Mouse (Mus musculus): Measurements from ENCODE around the gene S1pr4. TPM values are rescaled to one million over a fixed set of nuclear protein-coding genes. Genes with fewer than 3 reads are reported as not detected.

The S1pr4 gene
- polyA plus RNA-seq, 1 experiment from 2014 or later, result 0.58 TPM

- no peak within 1 kb of the TSS for H3K4me2 ChIP-seq (ENCODE audit: low read depth)
- H3K36me3 ChIP-seq (ENCODE audit: control insufficient read depth, insufficient read depth, low read length), result no peaks in the 10 kb centered on the region
- H3K27me3 ChIP-seq (ENCODE audit: control insufficient read depth, insufficient read depth, low read length), result peaks cover 5% of the 10 kb centered on the region; the same call in 1 of the 2 replicates
- no peak for DNase-seq (ENCODE audit: low spot score)
- H3K9ac ChIP-seq (ENCODE audit: low read length), result no peak within 1 kb of the TSS
- no peak within 1 kb of the TSS for H3K27ac ChIP-seq (ENCODE audit: low read depth, low read length)
- no peaks in the 10 kb centered on the region for H3K9me3 ChIP-seq (ENCODE audit: control insufficient read depth, low read length)
- ATAC-seq (ENCODE audit: insufficient read depth, low FRiP score, low TSS enrichment), result no peak
- WGBS, result 24% methylated on average over 9 of the region's 9 CpGs
- H3K4me1 ChIP-seq (ENCODE audit: control insufficient read depth, insufficient read depth, low read length), result no peaks in the 10 kb centered on the region
- no peak within 1 kb of the TSS for H3K4me3 ChIP-seq (ENCODE audit: low read depth, low read length)
Measured at GRCm38 (mm10) chr10:81524051-81524605, 24.2 kb upstream of the S1pr4 start, which contains the start of gene Gna15. TSS of gene Gna15 (minus strand) at chr10:81524225.

GRCm38 (mm10) chr10:81523570-81523969 lies 23.6 kb upstream of the S1pr4 start:
- WGBS, result 18% methylated on average over 19 of the region's 19 CpGs
- no peaks in the 10 kb centered on the region for H3K4me1 ChIP-seq (ENCODE audit: control insufficient read depth, insufficient read depth, low read length)
- H3K36me3 ChIP-seq (ENCODE audit: control insufficient read depth, insufficient read depth, low read length), result no peaks in the 10 kb centered on the region
- H3K9ac ChIP-seq (ENCODE audit: low read length), result no peak overlapping the region
- H3K4me2 ChIP-seq (ENCODE audit: low read depth), result no peak overlapping the region
- ATAC-seq (ENCODE audit: insufficient read depth, low FRiP score, low TSS enrichment) (no peak), DNase-seq (ENCODE audit: low spot score) (no peak)
- H3K27ac ChIP-seq (ENCODE audit: low read depth, low read length), result no peak overlapping the region
- no peaks in the 10 kb centered on the region for H3K9me3 ChIP-seq (ENCODE audit: control insufficient read depth, low read length)
- peaks cover 5% of the 10 kb centered on the region; the same call in 1 of the 2 replicates for H3K27me3 ChIP-seq (ENCODE audit: control insufficient read depth, insufficient read depth, low read length)
- no peak overlapping the region for H3K4me3 ChIP-seq (ENCODE audit: low read depth, low read length)

GRCm38 (mm10) chr10:81523142-81523541 lies 23.2 kb upstream of the S1pr4 start:
- H3K27ac ChIP-seq (ENCODE audit: low read depth, low read length), result no peak overlapping the region
- ATAC-seq (ENCODE audit: insufficient read depth, low FRiP score, low TSS enrichment) (no peak), DNase-seq (ENCODE audit: low spot score) (no peak)
- no peak overlapping the region for H3K4me2 ChIP-seq (ENCODE audit: low read depth)
- peaks cover 5% of the 10 kb centered on the region; the same call in 1 of the 2 replicates for H3K27me3 ChIP-seq (ENCODE audit: control insufficient read depth, insufficient read depth, low read length)
- no peak overlapping the region for H3K4me3 ChIP-seq (ENCODE audit: low read depth, low read length)
- no peaks in the 10 kb centered on the region for H3K4me1 ChIP-seq (ENCODE audit: control insufficient read depth, insufficient read depth, low read length)
- no peak overlapping the region for H3K9ac ChIP-seq (ENCODE audit: low read length)
- no peaks in the 10 kb centered on the region for H3K36me3 ChIP-seq (ENCODE audit: control insufficient read depth, insufficient read depth, low read length)
- WGBS, result 88% methylated on average over 6 of the region's 6 CpGs
- H3K9me3 ChIP-seq (ENCODE audit: control insufficient read depth, low read length), result no peaks in the 10 kb centered on the region

- no peak overlapping the region for H3K4me3 ChIP-seq (ENCODE audit: low read depth, low read length)
- no peak overlapping the region for H3K9ac ChIP-seq (ENCODE audit: low read length)
- WGBS, result 64% methylated on average over 3 of the region's 3 CpGs
- no peaks in the 10 kb centered on the region for H3K4me1 ChIP-seq (ENCODE audit: control insufficient read depth, insufficient read depth, low read length)
- H3K27me3 ChIP-seq (ENCODE audit: control insufficient read depth, insufficient read depth, low read length), result peaks cover 5% of the 10 kb centered on the region; the same call in 1 of the 2 replicates
- DNase-seq (ENCODE audit: low spot score), result no peak
- H3K27ac ChIP-seq (ENCODE audit: low read depth, low read length), result no peak overlapping the region
- no peaks in the 10 kb centered on the region for H3K9me3 ChIP-seq (ENCODE audit: control insufficient read depth, low read length)
- H3K4me2 ChIP-seq (ENCODE audit: low read depth), result no peak overlapping the region
- ATAC-seq (ENCODE audit: insufficient read depth, low FRiP score, low TSS enrichment), result no peak
- no peaks in the 10 kb centered on the region for H3K36me3 ChIP-seq (ENCODE audit: control insufficient read depth, insufficient read depth, low read length)
Measured at GRCm38 (mm10) chr10:81519978-81520365, 20.0 kb upstream of the S1pr4 start.

- Histone ChIP-seq H3K9ac (ENCODE audit: low read length) (no peak overlapping the region), H3K36me3 (ENCODE audit: control insufficient read depth, insufficient read depth, low read length) (no peaks in the 10 kb centered on the region), H3K27me3 (ENCODE audit: control insufficient read depth, insufficient read depth, low read length) (peaks cover 5% of the 10 kb centered on the region; the same call in 1 of the 2 replicates), H3K4me1 (ENCODE audit: control insufficient read depth, insufficient read depth, low read length) (no peaks in the 10 kb centered on the region), H3K4me3 (ENCODE audit: low read depth, low read length) (no peak overlapping the region), H3K27ac (ENCODE audit: low read depth, low read length) (no peak overlapping the region), H3K4me2 (ENCODE audit: low read depth) (no peak overlapping the region), H3K9me3 (ENCODE audit: control insufficient read depth, low read length) (no peaks in the 10 kb centered on the region)
- WGBS, result 84% methylated on average over 6 of the region's 6 CpGs
- no peak for ATAC-seq (ENCODE audit: insufficient read depth, low FRiP score, low TSS enrichment)
- no peak for DNase-seq (ENCODE audit: low spot score)
Measured at GRCm38 (mm10) chr10:81519227-81519977, 19.5 kb upstream of the S1pr4 start.

- Histone ChIP-seq H3K36me3 (ENCODE audit: control insufficient read depth, insufficient read depth, low read length) (no peaks in the 10 kb centered on the region), H3K27me3 (ENCODE audit: control insufficient read depth, insufficient read depth, low read length) (0 out of 2 replicates have a peak, but pooled peaks cover 2% of the 10 kb centered on the region), H3K27ac (ENCODE audit: low read depth, low read length) (no peak overlapping the region), H3K9ac (ENCODE audit: low read length) (no peak overlapping the region), H3K4me1 (ENCODE audit: control insufficient read depth, insufficient read depth, low read length) (no peaks in the 10 kb centered on the region), H3K9me3 (ENCODE audit: control insufficient read depth, low read length) (no peaks in the 10 kb centered on the region), H3K4me3 (ENCODE audit: low read depth, low read length) (no peak overlapping the region), H3K4me2 (ENCODE audit: low read depth) (no peak overlapping the region)
- ATAC-seq (ENCODE audit: insufficient read depth, low FRiP score, low TSS enrichment), result no peak
- 14% methylated on average over 4 of the region's 4 CpGs for whole genome bisulfite sequencing
- peak; percentile 71 for DNase-seq (ENCODE audit: low spot score)
Measured at GRCm38 (mm10) chr10:81518546-81518945, 18.6 kb upstream of the S1pr4 start.

GRCm38 (mm10) chr10:81517227-81517626 lies 17.3 kb upstream of the S1pr4 start:
- WGBS, result 84% methylated on average over 8 of the region's 8 CpGs
- Histone ChIP-seq H3K27ac (ENCODE audit: low read depth, low read length) (no peak overlapping the region), H3K4me1 (ENCODE audit: control insufficient read depth, insufficient read depth, low read length) (no peaks in the 10 kb centered on the region), H3K9ac (ENCODE audit: low read length) (no peak overlapping the region), H3K4me2 (ENCODE audit: low read depth) (no peak overlapping the region), H3K36me3 (ENCODE audit: control insufficient read depth, insufficient read depth, low read length) (no peaks in the 10 kb centered on the region), H3K4me3 (ENCODE audit: low read depth, low read length) (no peak overlapping the region), H3K27me3 (ENCODE audit: control insufficient read depth, insufficient read depth, low read length) (peaks cover 8% of the 10 kb centered on the region; the same call in 1 of the 2 replicates), H3K9me3 (ENCODE audit: control insufficient read depth, low read length) (no peaks in the 10 kb centered on the region)
- ATAC-seq (ENCODE audit: insufficient read depth, low FRiP score, low TSS enrichment) (no peak), DNase-seq (ENCODE audit: low spot score) (no peak)

GRCm38 (mm10) chr10:81513798-81514197 lies 13.9 kb upstream of the S1pr4 start:
- Histone ChIP-seq H3K36me3 (ENCODE audit: control insufficient read depth, insufficient read depth, low read length) (no peaks in the 10 kb centered on the region), H3K4me1 (ENCODE audit: control insufficient read depth, insufficient read depth, low read length) (no peaks in the 10 kb centered on the region)

More at GRCm38 (mm10) chr10:81513798-81514197, 13.9 kb upstream of the S1pr4 start:
- DNase-seq (ENCODE audit: low spot score) (no peak), ATAC-seq (ENCODE audit: insufficient read depth, low FRiP score, low TSS enrichment) (no peak)
- H3K27ac ChIP-seq (ENCODE audit: low read depth, low read length), result no peak overlapping the region
- H3K4me3 ChIP-seq (ENCODE audit: low read depth, low read length), result no peak overlapping the region
- H3K9me3 ChIP-seq (ENCODE audit: control insufficient read depth, low read length), result no peaks in the 10 kb centered on the region
- H3K27me3 ChIP-seq (ENCODE audit: control insufficient read depth, insufficient read depth, low read length), result peaks cover 7% of the 10 kb centered on the region; the same call in 1 of the 2 replicates
- no peak overlapping the region for H3K4me2 ChIP-seq (ENCODE audit: low read depth)
- H3K9ac ChIP-seq (ENCODE audit: low read length), result no peak overlapping the region
- 85% methylated on average over 5 of the region's 5 CpGs for WGBS

Data from neural tube, embryonic 11.5 days (tissue).